Mouse (Mus musculus): ENCODE results near the gene Olfr194.
"Not testable (repeated sequence)": the region's sequence is repeated elsewhere in the genome, so short reads cannot be mapped to it uniquely, and the experiment has no call there.

GRCm38 (mm10) chr16:59081113-59081512 lies 39.8 kb downstream of the Olfr194 start:
- TF ChIP-seq CTCF (IDR thresholded peaks at IDR 0.05; ENCODE audit: borderline replicate concordance, control insufficient read depth, extremely low read depth, insufficient read depth, low read length, poor library complexity); POLR2A (IDR thresholded peaks at IDR 0.05; ENCODE audit: control insufficient read depth, extremely low read depth, insufficient read depth, low read length, poor library complexity): not testable (repeated sequence)
